Mouse (Mus musculus) T-cell, adult 2 months (primary cell): Measurements from ENCODE around the gene Cct8l1.

ENCODE experiments used
- DNase-seq: peaks from one replicate; pipeline ENCODE4 v3.0.0; 2022; ENCODE audit warnings: low spot score

Gene Cct8l1

DNA sequence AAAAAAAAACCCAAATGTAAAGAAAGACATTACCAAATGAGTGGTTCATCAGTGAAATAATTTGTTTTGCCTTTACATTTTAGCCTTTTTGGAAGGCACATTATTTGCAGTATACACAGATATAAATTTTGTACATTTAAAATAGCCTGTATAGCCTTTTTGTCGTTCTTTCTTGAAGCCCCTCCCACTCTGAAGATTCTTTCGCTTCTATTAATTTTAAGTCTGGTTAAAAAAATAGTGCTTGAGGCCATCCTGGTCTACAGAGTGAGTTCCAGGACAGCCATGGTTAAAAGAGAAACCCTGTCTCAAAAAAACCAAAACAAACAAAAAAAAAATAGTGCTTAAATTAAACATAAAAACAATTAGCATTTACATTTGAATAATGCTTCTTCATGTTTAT, 14.8 kb downstream of the Cct8l1 start:
- no peak for DNase-seq

DNA sequence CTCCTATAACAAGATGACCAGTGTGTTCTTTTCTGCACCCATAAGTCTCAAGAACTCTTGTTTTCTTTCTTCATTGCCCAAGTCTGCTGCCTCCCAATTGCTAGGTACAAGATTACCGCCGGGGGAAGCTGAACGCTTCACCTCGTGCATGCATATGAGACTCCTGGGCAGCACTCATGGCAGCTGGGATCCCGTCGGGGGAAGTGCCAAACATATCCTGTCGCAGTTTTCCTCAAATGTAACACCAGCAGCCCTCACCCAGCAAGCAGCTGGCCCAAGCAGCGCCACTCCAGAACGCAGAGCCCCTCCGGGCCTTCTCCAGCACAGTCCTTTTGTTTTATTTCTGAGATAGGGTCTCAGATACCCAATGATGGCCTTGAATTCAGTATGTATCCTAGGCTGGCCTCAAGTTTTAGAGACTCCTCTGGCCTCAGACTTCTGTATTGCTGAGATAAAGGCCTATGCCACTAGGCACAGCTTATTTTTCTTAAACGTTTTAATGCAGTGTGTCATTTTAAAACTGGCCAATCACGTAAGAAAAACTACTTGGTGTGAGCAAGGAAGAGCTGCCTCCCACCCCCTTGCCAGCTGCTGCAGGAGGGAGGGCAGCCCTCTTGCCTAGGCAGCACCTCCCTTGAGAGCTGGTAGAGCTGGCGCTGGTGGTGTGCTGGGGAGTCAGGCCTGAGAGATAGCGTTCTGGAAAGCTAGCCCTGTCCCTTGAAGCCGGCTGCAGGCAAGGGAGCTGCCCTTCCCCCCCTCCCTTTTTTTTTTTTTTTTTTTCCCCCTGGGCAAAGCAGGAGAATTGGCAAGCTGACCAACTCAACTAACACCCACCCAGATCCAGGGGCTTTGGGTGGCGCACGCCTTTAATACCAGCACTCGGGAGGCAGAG, 16.6 kb downstream of the Cct8l1 start:
- DNase-seq = no peak

DNA sequence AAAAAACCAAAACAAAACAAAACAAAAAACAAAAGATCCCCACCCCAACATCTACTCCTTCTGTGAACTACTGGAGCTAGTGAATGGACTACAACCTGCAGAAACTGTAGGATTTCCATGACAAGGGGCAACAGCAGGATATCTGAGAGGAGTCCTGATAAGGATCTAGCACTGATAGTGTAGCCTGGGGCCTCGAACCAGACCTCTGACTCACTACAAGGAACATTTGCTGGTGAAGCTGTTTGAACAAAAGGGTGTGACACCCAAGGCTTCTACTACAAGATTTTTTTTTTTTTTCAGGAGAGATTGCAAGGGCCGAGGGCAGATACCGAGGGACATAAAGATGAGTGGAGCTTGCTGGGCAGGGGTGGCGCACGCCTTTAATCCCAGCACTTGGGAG, 17.4 kb downstream of the Cct8l1 start:
- no peak for DNase-seq

DNA sequence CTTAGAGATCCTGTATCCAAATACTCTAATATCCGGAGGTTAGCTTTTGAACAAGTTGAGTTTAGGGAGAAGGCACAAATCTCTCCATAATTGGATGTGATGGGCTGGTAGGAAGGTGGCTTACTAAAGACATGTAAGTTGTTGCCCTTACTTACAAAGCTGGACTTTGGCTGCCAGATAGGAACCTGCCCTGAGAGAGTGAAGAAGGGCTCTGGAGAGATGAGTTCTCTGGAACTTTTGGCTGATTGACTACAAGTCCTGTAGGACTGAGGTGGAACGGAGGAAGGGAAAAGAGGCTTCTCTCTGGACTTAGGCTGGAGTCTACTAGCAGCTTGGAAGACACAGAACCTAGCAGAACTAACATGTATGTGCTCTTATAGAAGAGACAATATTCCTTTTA, 19.7 kb downstream of the Cct8l1 start:
- no peak for DNase-seq

DNA sequence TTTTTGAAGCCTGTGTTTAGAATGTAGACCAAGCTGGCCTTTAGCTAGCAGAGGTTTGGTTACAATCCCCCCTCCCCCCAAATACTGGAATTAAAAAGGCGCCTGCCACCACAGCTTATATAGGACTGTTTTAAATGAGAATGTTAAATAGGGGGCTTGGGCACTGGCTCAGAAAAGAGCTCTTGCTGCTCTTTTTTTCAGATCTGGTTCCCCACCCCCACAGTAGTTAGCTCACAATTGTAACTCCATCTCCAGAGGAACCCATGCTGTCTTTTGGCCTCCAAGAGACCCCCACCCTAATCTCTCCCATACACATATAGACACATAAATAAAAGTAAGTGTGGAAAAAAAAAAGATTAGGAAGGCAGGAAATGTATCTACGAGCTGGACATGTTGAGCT, 20.6 kb downstream of the Cct8l1 start:
- DNase-seq = no peak

DNA sequence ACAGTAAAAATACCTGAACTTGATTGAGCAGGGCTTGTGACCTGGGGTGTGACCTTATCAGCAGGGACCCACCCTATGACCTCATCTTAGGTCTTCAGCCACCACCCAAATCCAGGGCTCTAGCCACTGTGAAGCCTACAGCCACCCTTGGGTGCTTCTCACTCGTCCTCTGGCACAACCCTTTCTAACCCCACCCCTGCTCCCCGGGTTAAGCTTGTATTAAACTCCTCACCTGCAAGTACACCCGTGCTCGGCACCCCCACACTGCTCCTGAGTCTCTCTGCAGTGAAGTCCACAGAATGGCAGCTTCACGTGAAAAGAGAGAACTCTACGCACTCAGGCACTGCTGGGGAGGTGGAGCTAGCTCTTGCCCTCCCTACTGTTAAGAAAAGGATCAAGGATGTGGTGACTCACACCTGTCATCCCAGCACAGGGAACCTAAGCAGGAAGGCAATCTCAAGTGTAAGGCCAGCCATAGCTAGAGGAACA, 21.1 kb downstream of the Cct8l1 start:
- DNase-seq = no peak

DNA sequence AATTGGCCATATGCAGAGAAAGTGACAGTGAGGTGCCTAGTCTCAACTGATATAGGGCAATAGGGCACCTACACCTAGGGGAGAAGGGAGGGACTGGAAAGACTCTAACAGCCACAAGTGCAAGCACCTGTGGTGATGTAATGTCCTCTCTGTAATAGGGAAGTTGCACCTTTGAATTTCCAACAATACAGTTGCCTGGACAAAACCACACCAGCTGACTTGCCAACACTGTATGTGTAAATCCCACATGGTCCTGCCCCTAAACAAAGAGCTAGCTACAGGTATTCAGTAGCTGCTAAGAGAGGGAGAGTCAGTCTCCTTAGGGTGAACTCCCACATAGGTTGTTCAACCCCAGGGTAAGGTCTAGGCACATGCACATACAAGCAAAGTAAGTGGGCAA, 24.5 kb downstream of the Cct8l1 start:
- DNase-seq = no peak

DNA sequence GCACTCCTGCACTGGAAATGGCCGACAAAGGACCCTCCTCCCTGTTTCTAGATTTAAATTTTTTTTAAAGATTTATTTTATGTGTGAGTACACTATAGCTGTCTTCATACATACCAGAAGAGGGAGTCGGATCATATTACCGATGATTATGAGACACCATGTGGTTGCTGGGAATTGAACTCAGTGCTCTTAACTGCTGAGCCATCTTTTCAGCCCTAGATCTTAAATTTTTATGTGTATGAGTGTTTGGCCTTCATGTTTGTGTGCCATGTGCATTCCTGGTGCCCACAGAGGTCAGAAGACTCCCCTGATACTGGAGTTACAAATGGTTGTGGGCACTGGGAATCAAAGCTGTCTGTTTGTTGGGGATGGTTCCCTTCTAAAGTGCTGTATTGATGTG, 25.1 kb downstream of the Cct8l1 start:
- no peak for DNase-seq

DNA sequence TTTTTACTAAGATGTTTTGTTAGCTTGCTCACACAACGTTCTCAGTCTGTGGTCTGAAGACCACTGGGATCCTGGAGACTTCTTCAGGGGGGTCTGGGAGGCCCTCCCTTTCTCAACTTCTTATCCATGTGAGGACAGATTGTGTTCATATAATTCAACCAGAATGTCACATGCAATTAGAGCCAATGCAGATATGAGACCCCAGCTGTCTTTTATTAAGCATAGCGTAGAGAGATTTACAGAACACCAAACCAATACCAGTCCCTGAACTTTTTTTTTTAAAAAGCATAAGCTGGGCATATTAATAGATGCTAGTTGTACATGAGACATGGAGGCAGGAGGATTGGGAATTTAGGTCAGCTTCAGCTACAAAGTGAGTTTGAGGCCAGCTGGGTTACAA, 25.8 kb downstream of the Cct8l1 start:
- DNase-seq = no peak

DNA sequence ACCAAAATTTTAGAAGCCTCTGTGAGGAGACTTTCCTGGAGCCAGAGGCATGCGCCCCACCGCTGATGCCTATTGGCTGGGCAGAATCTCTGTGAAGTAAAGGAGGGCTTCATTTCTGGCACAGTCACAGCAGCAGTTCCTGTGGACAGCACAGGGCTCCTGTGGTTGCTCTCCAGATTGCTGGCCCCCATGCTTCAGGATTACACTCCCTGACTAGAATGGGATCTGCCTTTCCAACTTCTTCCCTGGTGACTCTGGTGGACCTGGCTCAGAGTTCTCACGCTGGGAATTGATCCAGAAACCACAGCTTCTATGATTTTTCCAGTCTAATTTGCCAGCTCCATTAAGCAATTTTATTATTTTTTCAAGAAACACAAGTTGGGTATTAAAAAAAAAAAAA, 28.2 kb downstream of the Cct8l1 start:
- DNase-seq = no peak

DNA sequence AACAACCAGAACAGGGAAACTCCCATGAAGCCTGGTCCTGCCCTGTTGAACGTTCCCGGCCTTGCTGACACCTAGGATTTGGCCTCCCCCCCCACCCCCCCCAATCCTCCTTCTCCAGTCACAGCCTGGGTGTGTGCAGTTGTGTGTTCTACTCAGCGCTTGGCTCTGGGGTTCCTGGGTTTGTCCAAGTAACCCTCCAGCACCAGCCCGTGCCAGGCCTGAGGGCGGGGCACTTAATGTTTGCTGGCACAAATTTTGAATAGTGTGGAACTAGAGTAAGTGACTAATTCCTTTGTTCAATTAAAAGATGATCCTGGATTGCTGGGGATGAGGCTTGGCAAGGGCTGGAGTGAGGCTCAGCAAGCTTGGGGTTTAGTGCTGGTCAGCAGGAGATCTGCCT, 28.7 kb downstream of the Cct8l1 start:
- no peak for DNase-seq

DNA sequence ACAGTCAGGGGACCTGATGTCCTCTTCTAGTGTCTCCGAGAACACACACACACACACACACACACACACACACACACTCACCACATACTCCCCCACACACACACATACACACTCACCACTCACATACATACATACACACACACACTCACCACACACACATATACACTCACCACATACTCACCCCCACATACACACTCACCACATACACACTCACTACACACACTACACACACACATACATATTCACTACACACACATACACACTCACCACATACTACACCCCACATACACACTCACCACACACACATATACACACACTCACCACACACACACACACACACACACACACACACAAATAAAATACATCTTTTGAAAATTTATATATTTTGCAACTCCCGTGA, 31.0 kb downstream of the Cct8l1 start:
- DNase-seq = no peak

DNA sequence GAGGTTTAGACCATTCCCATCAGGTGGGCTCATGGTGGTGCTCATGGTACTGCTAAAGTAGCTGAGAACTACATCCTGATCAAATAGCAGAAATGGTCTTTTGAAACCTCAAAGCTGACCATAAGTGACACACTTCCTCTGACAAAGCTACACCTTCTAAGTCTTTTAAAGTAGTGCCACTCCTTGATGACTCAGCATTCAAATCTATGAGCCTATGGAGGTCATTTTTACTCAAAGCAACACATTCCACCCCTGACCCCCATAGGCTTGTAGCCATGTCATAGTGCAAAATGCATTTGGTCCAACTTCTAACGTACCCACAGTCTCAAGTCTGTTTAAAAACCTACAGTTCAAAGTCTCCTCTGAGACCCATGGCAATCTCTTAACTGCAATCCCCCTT, 35.0 kb downstream of the Cct8l1 start:
- no peak for DNase-seq

DNA sequence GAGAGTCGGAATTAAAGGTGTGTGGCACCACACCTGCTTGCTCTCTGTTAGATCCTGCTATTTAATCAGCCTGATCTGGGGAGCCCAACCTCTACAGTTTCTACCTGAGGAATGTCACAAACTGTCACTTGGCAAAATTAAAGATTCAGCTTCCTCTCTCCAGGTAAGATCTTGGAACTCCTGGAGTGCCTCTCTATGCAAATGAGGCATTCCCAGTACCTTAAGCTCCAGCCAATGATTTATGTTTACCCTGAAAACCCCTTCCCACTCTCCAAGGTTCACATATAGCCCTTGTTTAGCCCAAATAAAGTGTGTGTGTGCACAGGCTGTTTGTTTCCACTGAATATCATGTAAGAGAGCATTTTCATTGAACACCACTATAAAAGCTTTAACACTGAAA, 38.3 kb downstream of the Cct8l1 start:
- DNase-seq = no peak

DNA sequence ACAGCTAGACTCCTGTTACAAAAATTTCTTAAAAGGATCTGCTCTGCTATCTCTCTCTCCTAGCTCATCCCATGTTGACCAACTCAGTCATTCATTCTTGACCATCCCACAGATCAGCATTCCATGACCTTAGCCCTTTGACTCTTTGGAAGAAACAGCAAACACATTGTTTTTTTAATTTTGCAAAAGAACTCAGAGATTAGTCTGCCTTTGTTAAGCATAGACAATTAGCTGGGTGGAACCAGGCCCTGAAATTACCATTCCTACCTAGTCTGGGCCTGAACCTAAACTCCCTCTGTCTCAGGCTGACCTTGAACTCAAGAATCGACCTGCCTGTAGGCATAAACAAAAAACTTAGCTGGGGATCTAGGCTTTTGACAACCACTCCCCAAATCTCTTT, 38.8 kb downstream of the Cct8l1 start:
- no peak for DNase-seq

DNA sequence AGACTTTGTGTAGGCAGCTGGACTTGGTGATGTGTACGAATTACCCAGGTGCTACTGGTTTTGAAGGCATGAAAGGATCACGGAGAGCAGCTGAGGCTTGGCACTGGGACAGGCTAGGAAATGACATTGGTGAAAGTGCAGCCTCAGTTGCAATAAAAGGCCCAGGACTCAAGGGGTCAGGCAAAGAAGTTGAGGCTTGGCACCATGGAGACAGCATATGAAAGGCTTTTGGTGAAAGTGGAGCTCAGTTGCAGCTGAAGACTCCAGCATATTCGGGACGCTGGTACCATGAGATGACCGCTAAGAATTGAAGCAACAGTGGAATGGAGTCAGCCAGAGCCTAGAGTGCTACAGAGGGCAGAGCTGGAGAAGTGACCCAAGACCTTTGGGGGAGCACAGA, 39.8 kb downstream of the Cct8l1 start:
- DNase-seq = no peak

DNA sequence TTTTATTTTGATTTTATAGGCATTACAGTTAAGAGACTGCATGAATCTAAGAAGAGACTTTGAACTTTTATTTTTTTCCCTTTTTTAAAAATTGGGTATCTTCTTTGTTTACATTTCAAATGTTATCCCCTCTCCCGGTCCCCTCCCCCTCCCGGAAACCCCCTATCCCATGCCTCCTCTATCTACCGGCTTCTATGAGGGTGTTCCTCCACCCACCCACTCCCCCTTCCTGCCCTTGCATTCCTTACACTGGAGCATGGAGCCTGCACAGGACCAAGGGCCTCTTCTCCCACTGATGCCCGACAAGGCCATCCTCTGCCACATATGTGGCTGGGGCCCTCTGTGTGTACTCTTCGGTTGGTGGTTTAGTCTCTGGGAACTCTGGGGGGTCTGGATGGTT, 40.5 kb downstream of the Cct8l1 start:
- no peak for DNase-seq
